Mouse (Mus musculus) liver, adult 2 months (tissue): ENCODE measurements around the gene Ptprh. TPM values are rescaled to one million over a fixed set of nuclear protein-coding genes. Genes with fewer than 3 reads are reported as not detected.
A peak's percentile ranks its signal among the peaks of the same experiment; 100 is the strongest.

Source experiments
- DNase-seq: peaks from one replicate; pipeline ENCODE4 v3.0.0-alpha.2; 2011; ENCODE audit warnings: low read depth, low spot score; ENCODE audit errors: extremely low read depth
- H3K27ac ChIP-seq: fragments of 200-500 bp; replicated peaks from 2 replicates; pipeline ENCODE4 v1.5.1; 2012; ENCODE audit warnings: low read depth, mild to moderate bottlenecking, control low read depth, inconsistent platforms, low read length; ENCODE audit not compliant: insufficient read depth
- H3K27me3 ChIP-seq: fragments of 200-500 bp; 2 replicates; pipeline ENCODE4 v1.6.1; 2012; ENCODE audit warnings: mild to moderate bottlenecking, moderate library complexity, low read length, inconsistent platforms; ENCODE audit not compliant: control insufficient read depth, insufficient read depth
- H3K36me3 ChIP-seq: fragments of 200-500 bp; 2 replicates; pipeline ENCODE4 v1.6.1; 2012; ENCODE audit warnings: low read length, inconsistent platforms; ENCODE audit not compliant: control insufficient read depth, insufficient read depth
- H3K4me1 ChIP-seq: fragments of 200-500 bp; 2 replicates; pipeline ENCODE4 v1.6.1; 2011; ENCODE audit warnings: low read length; ENCODE audit not compliant: control insufficient read depth, insufficient read depth
- H3K4me3 ChIP-seq: fragments of 200-500 bp; 2 replicates; pipeline ENCODE4 v1.5.1; 2011; ENCODE audit warnings: low read depth, mild to moderate bottlenecking, control low read depth, low read length, moderate library complexity; ENCODE audit not compliant: insufficient read depth
- H3K79me2 ChIP-seq: fragments of 200-500 bp; 2 replicates; pipeline ENCODE4 v1.6.1; 2012; ENCODE audit warnings: inconsistent platforms, mild to moderate bottlenecking, low read length, moderate library complexity; ENCODE audit not compliant: control insufficient read depth, insufficient read depth
- H3K9ac ChIP-seq: fragments of 200-500 bp; 2 replicates; pipeline ENCODE4 v1.6.1; 2012; ENCODE audit warnings: low read depth, mild to moderate bottlenecking, control low read depth, inconsistent platforms, low read length
- CTCF ChIP-seq: fragments of 200-500 bp; IDR thresholded peaks from 2 replicates; pipeline ENCODE4 v1.5.1; 2011; ENCODE audit warnings: low read depth, low read length, control low read depth
- POLR2A ChIP-seq: fragments of 200-500 bp; IDR thresholded peaks from 2 replicates; pipeline ENCODE4 v1.6.1; 2011; ENCODE audit warnings: low read length, control low read depth; ENCODE audit not compliant: insufficient read depth; ENCODE audit errors: extremely low read depth
- WGBS: fragments of 180-500 bp; shearing (Covaris S2); methylation state at CpG from one replicate; pipeline ENCODE4 v1.1.7; 2018; 5-methylcytosine and 5-hydroxymethylcytosine counted together
- polyA plus RNA-seq: library from polyadenylated mRNA; depleted of rRNA; stranded (reverse); fragments of >200 nt; gene quantifications from 2 replicates; pipeline ENCODE4 v1.2.3, GENCODE M21; 2012
- total RNA-seq: library from RNA; depleted of rRNA; stranded (reverse); fragments of >200 nt; gene quantifications from 2 replicates; pipeline ENCODE4 v1.2.3, GENCODE M21; 2014

Gene Ptprh
- total and polyA plus RNA-seq, 2 experiments, result 0.18 TPM; not detected in 1

DNA sequence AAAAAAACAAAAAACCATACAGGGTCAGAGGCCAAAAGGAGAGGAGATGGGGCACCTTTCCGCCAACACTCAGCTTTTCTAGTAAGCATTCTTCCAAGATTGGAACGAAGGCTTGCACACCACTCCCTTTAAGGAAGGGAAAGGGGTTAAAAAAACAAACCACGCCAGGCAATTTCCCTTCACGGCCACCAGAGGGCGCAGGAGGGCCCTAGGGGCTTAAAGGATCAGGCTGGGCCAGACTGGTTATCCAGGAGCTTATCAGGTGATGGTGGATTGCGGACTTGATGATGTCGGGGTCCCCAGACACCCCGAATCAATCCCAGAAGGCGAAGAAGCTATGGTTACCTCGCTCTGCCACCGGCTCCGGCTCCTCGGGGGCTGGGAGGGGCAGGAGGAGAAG is 90.6 kb downstream of the Ptprh start:
- Histone ChIP-seq H3K27ac (no peak overlapping the region), H3K9ac (no peak overlapping the region), H3K27me3 (no peaks in the 10 kb centered on the region), H3K36me3 (no peaks in the 10 kb centered on the region), H3K79me2 (no peaks in the 10 kb centered on the region), H3K4me1 (no peaks in the 10 kb centered on the region), H3K4me3 (no peak overlapping the region)
- TF ChIP-seq POLR2A (no peak), CTCF (peak; percentile 87)
- peak; percentile 20 for DNase-seq
- WGBS, result 30% methylated on average over 13 of the region's 13 CpGs

DNA sequence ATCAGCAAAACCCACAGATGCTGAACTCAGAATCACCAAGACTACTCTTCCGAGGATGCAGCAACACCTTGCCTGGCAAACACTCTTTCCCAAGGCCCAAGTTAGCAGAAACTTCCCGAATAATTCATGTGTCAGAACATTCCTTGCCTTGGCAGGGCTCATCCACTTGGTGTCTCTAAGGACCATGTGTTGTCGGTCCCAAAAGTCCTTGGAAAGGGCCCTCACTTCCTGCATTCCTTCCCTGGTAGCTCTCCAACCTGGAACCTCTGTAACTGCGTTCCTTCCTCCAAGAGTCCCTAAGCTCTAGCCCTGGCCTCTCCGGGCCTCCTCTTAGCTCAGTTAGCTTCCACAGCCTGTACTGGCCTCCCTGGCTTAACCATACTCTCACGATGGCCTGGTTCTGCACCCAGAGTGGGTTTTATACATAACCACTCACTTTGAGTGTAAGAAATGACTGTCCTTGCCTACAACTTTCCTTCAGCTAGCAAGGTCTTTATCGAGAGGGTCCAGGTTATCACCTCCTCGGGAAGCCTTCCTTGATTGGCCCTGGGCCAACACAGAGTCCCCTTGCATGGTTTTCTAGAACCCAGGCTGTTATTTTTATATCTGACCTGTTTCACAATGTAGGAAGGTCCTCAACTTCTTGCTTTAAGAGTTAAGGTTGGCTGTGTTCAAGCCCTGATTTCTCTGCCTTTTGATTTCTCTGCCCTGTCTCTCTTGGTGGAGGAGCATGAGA is 92.2 kb downstream of the Ptprh start:
- Histone ChIP-seq H3K9ac (no peak overlapping the region), H3K27me3 (no peaks in the 10 kb centered on the region), H3K36me3 (no peaks in the 10 kb centered on the region), H3K27ac (no peak overlapping the region), H3K79me2 (no peaks in the 10 kb centered on the region), H3K4me3 (no peak overlapping the region), H3K4me1 (no peaks in the 10 kb centered on the region)
- TF ChIP-seq CTCF (no peak), POLR2A (no peak)
- 71% methylated on average over 8 of the region's 8 CpGs for WGBS
- DNase-seq, result no peak

DNA sequence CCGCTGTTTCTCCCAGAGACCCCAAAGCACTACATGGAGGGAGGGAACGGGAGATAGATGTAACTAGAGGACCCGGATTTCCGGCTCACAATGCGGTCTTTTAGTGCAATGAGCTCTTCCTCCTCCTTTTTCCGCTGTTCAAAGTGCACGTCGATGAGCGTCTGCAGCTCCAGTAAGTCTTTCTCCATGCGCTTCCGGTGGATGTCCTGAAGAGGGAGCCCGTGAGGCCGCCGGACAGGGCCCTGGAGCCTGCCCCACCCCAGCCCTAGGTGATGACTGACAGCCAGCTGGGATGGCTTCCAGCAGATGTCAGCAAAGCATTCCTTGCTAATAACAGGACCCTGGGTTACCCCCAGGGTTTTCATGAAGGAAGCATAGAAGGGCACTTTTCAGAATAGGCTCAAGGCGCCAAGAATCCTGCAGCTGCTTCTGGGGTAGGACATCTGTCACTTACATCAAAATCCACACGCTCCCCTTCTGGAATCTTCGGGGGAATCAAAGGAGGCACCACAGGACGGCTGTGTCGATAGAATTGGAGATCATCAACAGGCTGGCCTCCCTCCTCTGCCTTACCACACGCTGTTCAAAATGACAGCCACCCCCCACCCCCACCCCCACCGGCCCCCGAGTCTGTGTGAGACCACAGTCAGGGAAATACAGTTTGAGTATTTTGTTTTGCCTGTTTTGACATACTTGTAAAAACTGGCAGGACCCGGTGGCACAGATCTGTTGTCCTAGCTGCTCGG is 93.8 kb downstream of the Ptprh start:
- no peaks in the 10 kb centered on the region for H3K36me3 ChIP-seq
- no peak for TF ChIP-seq POLR2A
- TF ChIP-seq CTCF, result peak; percentile 83
- WGBS, result 27% methylated on average over 24 of the region's 24 CpGs
- no peak overlapping the region for H3K9ac ChIP-seq
- H3K79me2 ChIP-seq, result no peaks in the 10 kb centered on the region
- peak; percentile 65 for DNase-seq
- no peaks in the 10 kb centered on the region for H3K27me3 ChIP-seq
- H3K4me1 ChIP-seq, result no peaks in the 10 kb centered on the region
- no peak overlapping the region for H3K27ac ChIP-seq
- H3K4me3 ChIP-seq, result no peak overlapping the region

DNA sequence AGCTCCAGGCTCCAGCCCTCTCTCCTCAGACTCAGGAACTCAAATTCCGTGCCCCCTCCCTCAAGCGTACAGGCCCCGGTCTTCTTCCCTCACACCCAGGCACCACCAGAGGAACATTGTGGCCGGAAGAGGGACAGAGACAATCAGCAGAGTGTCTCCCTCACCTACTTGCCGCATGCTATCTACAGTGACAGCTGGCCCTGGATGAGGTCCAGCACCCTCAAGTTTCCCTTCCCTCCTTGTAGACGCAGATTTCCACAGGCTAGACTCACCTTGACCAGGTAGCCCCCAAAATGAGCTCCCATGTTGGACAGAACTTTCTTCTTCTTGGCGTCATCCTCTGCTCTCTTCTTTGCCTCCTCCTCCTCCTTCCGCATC is 95.1 kb downstream of the Ptprh start:
- no peak for DNase-seq
- TF ChIP-seq CTCF, result no peak
- TF ChIP-seq POLR2A, result no peak
- H3K27ac ChIP-seq, result no peak overlapping the region
- H3K79me2 ChIP-seq, result no peaks in the 10 kb centered on the region
- no peaks in the 10 kb centered on the region for H3K36me3 ChIP-seq
- H3K9ac ChIP-seq, result no peak overlapping the region
- H3K27me3 ChIP-seq, result no peaks in the 10 kb centered on the region
- no peaks in the 10 kb centered on the region for H3K4me1 ChIP-seq
- H3K4me3 ChIP-seq, result no peak overlapping the region
- 87% methylated on average over 8 of the region's 8 CpGs for WGBS

DNA sequence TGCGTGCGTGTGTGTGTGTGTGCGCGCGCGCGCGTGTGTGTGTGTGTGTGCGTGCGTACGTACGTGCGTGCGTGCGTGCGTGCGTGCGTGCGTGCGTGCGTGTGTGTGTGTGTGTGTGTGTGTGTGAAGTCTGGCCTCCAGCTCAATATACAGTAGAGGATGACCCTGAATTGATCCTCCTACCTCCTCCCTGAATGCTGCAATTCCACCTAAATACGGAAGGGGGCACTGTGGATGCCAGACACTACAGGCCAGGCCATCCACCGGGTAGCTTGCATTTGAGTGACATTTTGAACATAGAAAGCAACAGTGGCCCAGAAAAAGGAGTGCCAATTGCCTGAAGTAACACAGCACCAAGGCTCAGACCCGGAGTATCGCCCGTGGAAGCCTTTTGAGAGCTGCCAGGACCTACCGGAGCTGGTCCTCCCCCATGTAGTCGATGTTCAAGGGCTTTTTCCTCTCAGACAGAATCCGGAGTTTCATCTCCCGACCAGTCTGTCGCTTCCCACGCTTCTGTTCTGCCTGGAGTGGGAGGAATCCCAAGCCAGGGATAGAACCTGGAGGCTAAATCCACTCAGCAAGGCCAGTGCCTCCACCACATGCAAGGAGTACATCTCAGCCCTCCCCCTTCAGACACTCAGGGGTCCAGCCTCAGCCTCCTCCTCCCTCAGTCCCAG is 95.6 kb downstream of the Ptprh start:
- H3K27me3 ChIP-seq, result no peaks in the 10 kb centered on the region

More for the DNA sequence above, 95.6 kb downstream of the Ptprh start:
- Histone ChIP-seq H3K27ac (no peak overlapping the region), H3K4me3 (no peak overlapping the region), H3K79me2 (no peaks in the 10 kb centered on the region), H3K36me3 (no peaks in the 10 kb centered on the region), H3K9ac (no peak overlapping the region), H3K4me1 (no peaks in the 10 kb centered on the region)
- DNase-seq, result no peak
- TF ChIP-seq CTCF, result peak; percentile 46
- no peak for TF ChIP-seq POLR2A
- 82% methylated on average over 24 of the region's 32 CpGs for WGBS
